Mouse (Mus musculus) hindbrain, embryonic 15.5 days (tissue): Measurements from ENCODE around the gene Zmiz2. TPM values are rescaled to one million over a fixed set of nuclear protein-coding genes. Genes with fewer than 3 reads are reported as not detected.

Experiments
- ATAC-seq: fragments of 200-750 bp; cut with Nextera tagmentation; 2 replicates; pipeline ENCODE4 v1.8.0; 2017; ENCODE audit warnings: low read depth, moderate number of reproducible peaks, moderate TSS enrichment; ENCODE audit not compliant: low FRiP score
- H3K27ac ChIP-seq: fragments of 300-500 bp; sonication (generic); replicated peaks from 2 replicates; pipeline ENCODE4 v1.5.1; 2015; ENCODE audit warnings: mild to moderate bottlenecking, inconsistent platforms
- H3K27me3 ChIP-seq: fragments of 300-500 bp; sonication (generic); 2 replicates; pipeline ENCODE4 v1.6.1; 2015; ENCODE audit warnings: control low read depth, inconsistent platforms
- H3K36me3 ChIP-seq: fragments of 300-500 bp; sonication (generic); 2 replicates; pipeline ENCODE4 v1.6.1; 2015; ENCODE audit warnings: control low read depth, inconsistent platforms
- H3K4me1 ChIP-seq: fragments of 300-500 bp; sonication (generic); replicated peaks from 2 replicates; pipeline ENCODE4 v1.6.1; 2015; ENCODE audit warnings: control low read depth, inconsistent platforms
- H3K4me2 ChIP-seq: fragments of 300-500 bp; sonication (generic); 2 replicates; pipeline ENCODE4 v1.6.1; 2015; ENCODE audit warnings: moderate library complexity, mild to moderate bottlenecking, inconsistent platforms
- H3K4me3 ChIP-seq: fragments of 300-500 bp; sonication (generic); 2 replicates; pipeline ENCODE4 v1.5.1; 2015; ENCODE audit warnings: mild to moderate bottlenecking, inconsistent platforms
- H3K9ac ChIP-seq: fragments of 300-500 bp; sonication (generic); 2 replicates; pipeline ENCODE4 v1.6.1; 2015; ENCODE audit warnings: inconsistent platforms
- H3K9me3 ChIP-seq: fragments of 300-500 bp; sonication (generic); 2 replicates; pipeline ENCODE4 v1.6.1; 2016; ENCODE audit warnings: control low read depth, inconsistent platforms
- WGBS: fragments of 180-500 bp; shearing (Covaris S2); methylation state at CpG from one replicate; pipeline ENCODE4 v1.1.7; 2015; 5-methylcytosine and 5-hydroxymethylcytosine counted together
- polyA plus RNA-seq: library from polyadenylated mRNA; unstranded; fragments of >200 nt; fragmentation: Nextera tagmentation; extraction: Ambion mirVana; gene quantifications from 2 replicates; pipeline ENCODE4 v1.2.1, GENCODE M21; 2015

The Zmiz2 gene
- polyA plus RNA-seq, 1 experiment from 2014 or later: 30.8 TPM

GRCm38 (mm10) chr11:6372784-6373183, 16.1 kb upstream of the Zmiz2 start:
- Histone ChIP-seq H3K27me3 (no peaks in the 10 kb centered on the region), H3K27ac (no peak overlapping the region), H3K9ac (no peak overlapping the region), H3K36me3 (no peaks in the 10 kb centered on the region), H3K4me2 (no peak overlapping the region), H3K4me3 (no peak overlapping the region), H3K9me3 (no peaks in the 10 kb centered on the region), H3K4me1 (no peaks in the 10 kb centered on the region)
- no peak for ATAC-seq
- 87% methylated on average over 9 of the region's 9 CpGs for WGBS

DNA sequence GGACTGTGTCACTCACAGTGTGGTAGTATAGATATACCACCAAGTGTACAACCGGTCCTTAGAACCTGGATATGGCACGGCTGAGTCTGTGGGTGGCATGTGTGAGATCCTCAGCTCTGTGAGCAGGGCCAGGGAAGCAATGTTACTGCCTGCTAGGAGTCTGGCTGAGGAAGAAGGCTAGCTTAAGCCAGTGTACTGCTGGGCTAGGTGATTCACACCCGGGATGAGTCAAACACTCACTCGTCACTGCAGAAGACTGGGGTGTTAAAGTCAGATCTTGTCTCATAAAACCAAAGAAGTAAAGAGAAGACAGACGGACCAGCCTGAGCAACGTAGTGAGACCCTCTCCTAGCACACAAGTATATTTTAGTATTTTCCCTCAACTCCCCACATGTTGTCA, 8.0 kb upstream of the Zmiz2 start:
- Histone ChIP-seq H3K4me2 (no peak overlapping the region), H3K9ac (no peak overlapping the region), H3K36me3 (no peaks in the 10 kb centered on the region), H3K9me3 (no peaks in the 10 kb centered on the region), H3K4me1 (no peaks in the 10 kb centered on the region), H3K27me3 (no peaks in the 10 kb centered on the region), H3K27ac (no peak overlapping the region), H3K4me3 (no peak overlapping the region)
- ATAC-seq: no peak
- 93% methylated on average over 6 of the region's 6 CpGs for WGBS

DNA sequence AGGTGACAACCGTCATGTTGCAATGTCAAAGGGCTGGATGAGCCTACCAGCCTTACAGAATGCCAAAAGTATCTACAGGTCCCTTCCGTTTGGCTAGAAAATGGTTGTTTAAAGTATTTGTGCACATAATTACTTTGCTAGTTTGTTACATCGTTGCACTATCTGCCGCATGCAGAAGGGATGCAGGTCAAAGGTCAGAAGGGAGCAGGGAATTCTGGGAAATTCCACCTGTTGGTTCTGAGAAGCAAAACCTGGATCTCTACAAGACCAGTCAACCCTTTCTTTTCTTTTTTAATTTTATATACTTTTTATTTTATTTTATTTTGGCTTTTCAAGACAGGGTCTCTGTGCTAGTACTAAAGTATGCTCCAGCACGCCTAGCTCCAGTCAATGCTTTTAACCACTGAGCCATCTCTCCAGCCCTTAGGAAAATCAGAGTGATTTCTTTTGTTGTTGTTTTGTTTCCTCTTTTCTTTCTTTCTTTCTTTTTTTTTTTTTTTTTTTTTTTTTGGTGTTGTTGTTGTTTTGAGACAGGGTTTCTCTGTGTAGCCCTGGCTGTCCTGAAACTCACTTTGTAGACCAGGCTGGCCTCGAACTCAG, 648 bp upstream of the Zmiz2 start:
- no peaks in the 10 kb centered on the region for H3K9me3 ChIP-seq
- H3K27ac ChIP-seq: peak overlapping the region; percentile 94
- H3K4me2 ChIP-seq: peak overlapping the region; percentile 60
- no peak for ATAC-seq
- peaks cover 28% of the 10 kb centered on the region for H3K4me1 ChIP-seq
- H3K9ac ChIP-seq: no peak overlapping the region
- peak overlapping the region; percentile 67 for H3K4me3 ChIP-seq
- WGBS: 86% methylated on average over 6 of the region's 6 CpGs
- peaks cover 15% of the 10 kb centered on the region; the same call in 1 of the 2 replicates for H3K36me3 ChIP-seq
- H3K27me3 ChIP-seq: no peaks in the 10 kb centered on the region

- under 1% methylated on average over 19 of the region's 43 CpGs for WGBS
Measured at GRCm38 (mm10) chr11:6389483-6389921, 628 bp downstream of the Zmiz2 start.

GRCm38 (mm10) chr11:6390376-6391053, 1.6 kb downstream of the Zmiz2 start:
- Histone ChIP-seq H3K9ac (peak overlapping the region; percentile 79), H3K4me2 (peak overlapping the region; percentile 60), H3K27me3 (no peaks in the 10 kb centered on the region), H3K36me3 (peaks cover 15% of the 10 kb centered on the region; the same call in 1 of the 2 replicates), H3K4me3 (peak overlapping the region; percentile 67), H3K9me3 (no peaks in the 10 kb centered on the region), H3K27ac (no peak overlapping the region), H3K4me1 (peaks cover 34% of the 10 kb centered on the region)
- no peak for ATAC-seq
- 83% methylated on average over 8 of the region's 8 CpGs for WGBS

More at GRCm38 (mm10) chr11:6389483-6389921, 628 bp downstream of the Zmiz2 start:
- no peaks in the 10 kb centered on the region for H3K9me3 ChIP-seq
- H3K4me1 ChIP-seq: peaks cover 34% of the 10 kb centered on the region
- H3K4me3 ChIP-seq: peak overlapping the region; percentile 67
- H3K4me2 ChIP-seq: peak overlapping the region; percentile 60
- no peaks in the 10 kb centered on the region for H3K27me3 ChIP-seq
- peaks cover 15% of the 10 kb centered on the region; the same call in 1 of the 2 replicates for H3K36me3 ChIP-seq
- H3K27ac ChIP-seq: peak overlapping the region; percentile 74
- peak overlapping the region; percentile 79 for H3K9ac ChIP-seq
- peak; percentile 50 for ATAC-seq

GRCm38 (mm10) chr11:6391516-6392276, 2.8 kb downstream of the Zmiz2 start:
- no peaks in the 10 kb centered on the region for H3K9me3 ChIP-seq

DNA sequence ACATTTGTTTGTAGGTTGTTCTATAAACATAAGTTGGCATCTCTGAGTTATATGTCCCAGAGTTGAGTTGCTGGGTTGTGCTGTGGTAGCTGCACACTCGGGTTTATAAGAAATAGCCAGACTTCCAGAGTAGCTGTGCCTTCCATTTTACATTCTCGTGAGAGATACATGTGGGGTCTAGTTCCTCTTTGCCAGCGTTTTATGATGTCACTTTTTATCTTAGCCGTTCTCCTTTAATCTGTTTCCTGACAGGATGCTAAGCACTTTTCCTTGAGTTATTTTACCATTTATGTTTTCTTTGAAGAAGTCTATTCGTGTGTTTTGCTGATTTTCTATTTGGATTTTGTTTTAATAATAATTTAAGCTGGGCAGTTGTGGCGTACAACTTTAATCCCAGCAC, 4.0 kb downstream of the Zmiz2 start:
- H3K36me3 ChIP-seq: peaks cover 35% of the 10 kb centered on the region

More at GRCm38 (mm10) chr11:6391516-6392276, 2.8 kb downstream of the Zmiz2 start:
- Histone ChIP-seq H3K4me2 (no peak overlapping the region), H3K27ac (no peak overlapping the region), H3K9ac (no peak overlapping the region), H3K27me3 (no peaks in the 10 kb centered on the region), H3K36me3 (peaks cover 24% of the 10 kb centered on the region), H3K4me3 (no peak overlapping the region), H3K4me1 (peaks cover 34% of the 10 kb centered on the region)
- 93% methylated on average over 8 of the region's 8 CpGs for WGBS
- no peak for ATAC-seq

GRCm38 (mm10) chr11:6393866-6394265, 5.0 kb downstream of the Zmiz2 start:
- Histone ChIP-seq H3K4me3 (no peak overlapping the region), H3K4me2 (no peak overlapping the region), H3K9me3 (no peaks in the 10 kb centered on the region), H3K4me1 (peaks cover 34% of the 10 kb centered on the region), H3K27ac (no peak overlapping the region), H3K9ac (no peak overlapping the region), H3K27me3 (no peaks in the 10 kb centered on the region), H3K36me3 (peaks cover 44% of the 10 kb centered on the region)
- 65% methylated on average over 1 of the region's 1 CpGs for WGBS
- ATAC-seq: no peak

More for the DNA sequence above, 4.0 kb downstream of the Zmiz2 start:
- Histone ChIP-seq H3K9me3 (no peaks in the 10 kb centered on the region), H3K4me1 (peaks cover 34% of the 10 kb centered on the region), H3K27ac (no peak overlapping the region), H3K4me2 (no peak overlapping the region), H3K4me3 (no peak overlapping the region), H3K27me3 (no peaks in the 10 kb centered on the region), H3K9ac (no peak overlapping the region)
- 91% methylated on average over 6 of the region's 6 CpGs for WGBS
- no peak for ATAC-seq

- WGBS: 65% methylated on average over 5 of the region's 5 CpGs
- Histone ChIP-seq H3K27me3 (no peaks in the 10 kb centered on the region), H3K27ac (no peak overlapping the region), H3K4me2 (no peak overlapping the region), H3K9ac (no peak overlapping the region), H3K4me1 (peaks cover 28% of the 10 kb centered on the region), H3K36me3 (peaks cover 60% of the 10 kb centered on the region), H3K4me3 (no peak overlapping the region), H3K9me3 (no peaks in the 10 kb centered on the region)
- ATAC-seq: no peak
Measured at GRCm38 (mm10) chr11:6395565-6395964, 6.7 kb downstream of the Zmiz2 start.

GRCm38 (mm10) chr11:6398141-6398540, 9.3 kb downstream of the Zmiz2 start:
- Histone ChIP-seq H3K27ac (no peak overlapping the region), H3K4me2 (no peak overlapping the region), H3K4me3 (no peak overlapping the region), H3K27me3 (no peaks in the 10 kb centered on the region), H3K9me3 (no peaks in the 10 kb centered on the region), H3K9ac (no peak overlapping the region), H3K4me1 (peaks cover 6% of the 10 kb centered on the region), H3K36me3 (peaks cover 71% of the 10 kb centered on the region)
- ATAC-seq: no peak
- WGBS: 94% methylated on average over 10 of the region's 10 CpGs

- H3K36me3 ChIP-seq: peaks cover 81% of the 10 kb centered on the region
- no peak overlapping the region for H3K4me3 ChIP-seq
- no peaks in the 10 kb centered on the region for H3K9me3 ChIP-seq
- H3K27me3 ChIP-seq: no peaks in the 10 kb centered on the region
- H3K9ac ChIP-seq: no peak overlapping the region
- no peak for ATAC-seq
- no peak overlapping the region for H3K27ac ChIP-seq
- 90% methylated on average over 18 of the region's 19 CpGs for WGBS
- peaks cover 25% of the 10 kb centered on the region for H3K4me1 ChIP-seq
- no peak overlapping the region for H3K4me2 ChIP-seq
Measured at GRCm38 (mm10) chr11:6402515-6403510, 13.9 kb downstream of the Zmiz2 start.
